Mouse (Mus musculus): ENCODE results near the gene Mob1a. TPM values are rescaled to one million over a fixed set of nuclear protein-coding genes. Genes with fewer than 3 reads are reported as not detected.

Mob1a gene
- polyA plus RNA-seq, 1 experiment from 2014 or later: 35.7 TPM

DNA sequence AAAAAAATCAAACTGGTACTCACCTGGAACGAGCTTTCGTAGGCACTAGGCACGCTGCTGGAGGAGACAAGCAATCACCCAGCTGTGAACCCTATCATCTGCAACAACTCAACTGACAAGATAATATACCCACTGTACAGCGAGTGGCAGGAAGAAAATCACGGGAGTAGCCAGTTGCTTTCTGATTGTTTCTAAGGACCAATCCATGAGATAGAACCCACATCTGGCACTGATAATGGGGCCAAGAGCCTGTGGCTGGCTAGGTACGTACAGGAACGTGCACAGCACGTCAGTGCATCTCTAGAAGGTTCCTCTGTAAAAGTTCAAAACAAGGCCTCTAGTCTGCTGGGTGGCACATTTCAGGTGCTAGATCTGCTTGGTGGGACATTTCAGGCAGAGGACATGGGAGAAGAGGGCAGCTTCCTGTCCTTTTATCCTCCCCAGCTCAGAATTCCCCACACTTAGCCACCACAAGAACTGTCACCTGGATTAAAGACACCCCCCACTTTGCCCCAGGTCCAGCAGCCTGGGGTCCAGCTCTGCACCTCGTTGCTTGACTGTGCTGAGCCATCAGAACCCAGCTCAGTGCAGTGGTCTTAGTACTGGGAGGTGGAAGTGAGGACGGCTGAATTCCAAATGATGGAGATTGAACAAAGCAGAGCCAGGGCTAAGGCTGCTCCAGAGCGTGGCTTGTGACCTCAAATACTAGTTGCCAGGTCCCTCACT, 35.9 kb downstream of the Mob1a start:
- 89% methylated on average over 11 of the region's 11 CpGs for WGBS
- Histone ChIP-seq H3K4me2 (no peak overlapping the region), H3K27ac (no peak overlapping the region), H3K9ac (no peak overlapping the region), H3K27me3 (no peaks in the 10 kb centered on the region), H3K4me3 (no peak overlapping the region), H3K36me3 (ENCODE audit: poor library complexity, severe bottlenecking) (peaks cover 71% of the 10 kb centered on the region), H3K4me1 (no peaks in the 10 kb centered on the region), H3K9me3 (replicated peaks) (no peaks in the 10 kb centered on the region)
- no peak for ATAC-seq

DNA sequence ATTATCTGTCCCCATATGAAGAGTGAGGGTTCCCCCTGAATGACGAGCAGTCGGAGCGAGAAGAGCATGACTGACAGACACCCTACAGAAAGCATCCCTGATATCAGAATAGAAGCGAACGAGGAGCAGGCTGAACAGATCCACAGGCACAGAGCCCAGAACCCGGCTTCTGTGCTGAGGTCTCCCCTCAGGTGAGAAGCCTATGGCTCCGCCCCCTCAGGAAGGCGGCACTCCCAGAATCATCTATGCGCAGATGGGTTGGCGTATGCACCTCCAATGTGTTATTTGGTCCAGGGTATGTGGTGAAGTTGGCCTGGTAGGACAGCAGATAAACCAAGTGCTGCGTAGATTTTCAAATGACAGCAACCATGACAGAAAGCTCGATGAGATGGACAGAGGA, 37.3 kb downstream of the Mob1a start:
- 91% methylated on average over 12 of the region's 12 CpGs for WGBS
- peaks cover 78% of the 10 kb centered on the region for H3K36me3 ChIP-seq (ENCODE audit: poor library complexity, severe bottlenecking)
- H3K9ac ChIP-seq: no peak overlapping the region

DNA sequence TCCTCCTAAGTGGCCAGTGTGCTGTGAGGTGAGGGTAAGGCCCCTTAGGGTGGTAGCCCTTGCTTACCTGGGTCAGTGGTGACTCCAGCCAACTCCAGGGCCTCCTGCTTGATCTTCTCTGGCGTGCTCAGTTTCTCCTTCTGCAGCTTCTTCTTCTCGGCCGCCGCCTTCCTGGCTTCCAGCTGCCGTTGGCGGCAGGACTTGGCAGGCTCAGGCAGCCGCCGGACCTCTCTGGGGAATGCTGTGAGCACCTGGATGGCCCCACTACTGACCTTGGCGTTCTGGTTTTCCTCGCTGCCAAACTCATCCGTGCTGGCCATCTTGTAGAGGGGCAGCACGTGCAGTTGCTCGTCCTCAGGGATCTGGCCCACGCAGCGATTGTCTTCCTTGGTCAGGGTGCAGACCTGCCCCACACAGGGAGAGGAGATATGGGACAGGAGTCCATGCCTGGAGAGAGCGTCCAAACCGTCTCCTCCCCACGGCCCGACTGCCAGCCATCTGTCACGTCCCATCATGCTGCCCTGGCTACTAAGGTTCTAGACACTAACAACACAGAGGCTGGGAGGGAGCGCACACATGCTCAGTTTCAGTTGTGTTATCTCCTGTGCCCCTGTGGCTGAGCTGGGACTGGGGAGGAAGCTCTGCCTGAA, 44.6 kb downstream of the Mob1a start:
- Histone ChIP-seq H3K9ac (no peak overlapping the region), H3K27ac (no peak overlapping the region), H3K9me3 (replicated peaks) (no peaks in the 10 kb centered on the region), H3K4me2 (no peak overlapping the region), H3K27me3 (no peaks in the 10 kb centered on the region), H3K4me1 (no peaks in the 10 kb centered on the region), H3K36me3 (ENCODE audit: poor library complexity, severe bottlenecking) (peaks cover 93% of the 10 kb centered on the region), H3K4me3 (no peak overlapping the region)
- no peak for ATAC-seq
- WGBS: 94% methylated on average over 21 of the region's 21 CpGs

More for the DNA sequence above, 37.3 kb downstream of the Mob1a start:
- H3K27ac ChIP-seq: no peak overlapping the region
- H3K27me3 ChIP-seq: no peaks in the 10 kb centered on the region
- no peak for ATAC-seq
- H3K4me1 ChIP-seq: no peaks in the 10 kb centered on the region
- H3K9me3 ChIP-seq (replicated peaks): no peaks in the 10 kb centered on the region
- H3K4me3 ChIP-seq: no peak overlapping the region
- H3K4me2 ChIP-seq: no peak overlapping the region

DNA sequence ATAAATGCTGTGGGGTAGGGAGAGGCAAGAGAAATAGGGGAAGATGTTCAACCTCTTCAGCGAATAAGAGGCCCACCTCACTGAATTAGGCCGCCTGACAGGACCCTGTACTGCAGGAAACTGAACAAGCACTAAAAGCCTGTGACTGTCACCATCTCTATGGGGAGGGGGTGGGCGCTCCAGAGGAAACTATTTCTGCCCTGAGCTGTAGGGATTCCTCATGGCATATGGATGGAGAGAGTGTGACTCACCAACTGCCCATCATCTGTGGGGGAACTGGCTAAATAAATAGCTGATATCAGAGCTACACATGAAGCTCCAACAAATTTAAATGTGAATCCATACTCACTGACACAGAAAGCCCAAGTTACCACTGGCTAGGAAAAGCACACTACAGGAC, 45.5 kb downstream of the Mob1a start:
- no peak overlapping the region for H3K9ac ChIP-seq
- WGBS: 88% methylated on average over 3 of the region's 3 CpGs
- no peaks in the 10 kb centered on the region for H3K9me3 ChIP-seq (replicated peaks)
- H3K36me3 ChIP-seq (ENCODE audit: poor library complexity, severe bottlenecking): peaks cover 99% of the 10 kb centered on the region
- no peaks in the 10 kb centered on the region for H3K4me1 ChIP-seq
- no peaks in the 10 kb centered on the region for H3K27me3 ChIP-seq
- ATAC-seq: no peak
- no peak overlapping the region for H3K27ac ChIP-seq
- no peak overlapping the region for H3K4me3 ChIP-seq
- no peak overlapping the region for H3K4me2 ChIP-seq

DNA sequence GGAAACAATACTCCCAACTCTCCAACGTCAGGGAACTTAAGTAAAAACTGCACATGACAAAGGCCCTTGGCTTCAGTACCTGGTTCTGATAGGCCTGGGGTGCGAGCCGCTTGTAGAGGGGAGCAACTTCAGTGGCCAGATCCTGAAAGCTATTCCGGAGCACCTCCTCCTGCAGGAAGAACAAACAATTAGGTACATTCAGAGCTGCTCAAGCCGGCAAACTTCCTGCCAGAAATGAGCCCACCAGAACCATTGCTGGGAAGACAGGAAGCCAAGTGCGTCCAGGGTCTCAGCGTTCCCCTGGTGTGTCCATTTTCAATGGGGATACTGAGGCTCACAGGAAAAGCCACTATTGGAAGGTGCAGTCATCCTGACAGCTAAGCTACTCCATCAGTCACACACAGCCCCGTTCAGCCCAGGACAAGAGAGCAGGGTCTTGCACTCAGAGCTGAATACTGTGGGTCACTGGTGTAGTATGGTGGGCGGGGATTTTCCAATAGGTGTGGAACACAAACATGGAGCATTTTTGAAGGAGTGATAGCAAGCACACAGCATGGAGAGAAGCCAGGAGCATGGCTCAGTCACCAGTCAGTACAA, 48.0 kb downstream of the Mob1a start:
- Histone ChIP-seq H3K27me3 (no peaks in the 10 kb centered on the region), H3K36me3 (ENCODE audit: poor library complexity, severe bottlenecking) (peaks cover 100% of the 10 kb centered on the region), H3K4me2 (no peak overlapping the region), H3K4me1 (no peaks in the 10 kb centered on the region), H3K9ac (no peak overlapping the region), H3K9me3 (replicated peaks) (no peaks in the 10 kb centered on the region), H3K4me3 (no peak overlapping the region), H3K27ac (no peak overlapping the region)
- no peak for ATAC-seq
- 83% methylated on average over 9 of the region's 9 CpGs for WGBS

DNA sequence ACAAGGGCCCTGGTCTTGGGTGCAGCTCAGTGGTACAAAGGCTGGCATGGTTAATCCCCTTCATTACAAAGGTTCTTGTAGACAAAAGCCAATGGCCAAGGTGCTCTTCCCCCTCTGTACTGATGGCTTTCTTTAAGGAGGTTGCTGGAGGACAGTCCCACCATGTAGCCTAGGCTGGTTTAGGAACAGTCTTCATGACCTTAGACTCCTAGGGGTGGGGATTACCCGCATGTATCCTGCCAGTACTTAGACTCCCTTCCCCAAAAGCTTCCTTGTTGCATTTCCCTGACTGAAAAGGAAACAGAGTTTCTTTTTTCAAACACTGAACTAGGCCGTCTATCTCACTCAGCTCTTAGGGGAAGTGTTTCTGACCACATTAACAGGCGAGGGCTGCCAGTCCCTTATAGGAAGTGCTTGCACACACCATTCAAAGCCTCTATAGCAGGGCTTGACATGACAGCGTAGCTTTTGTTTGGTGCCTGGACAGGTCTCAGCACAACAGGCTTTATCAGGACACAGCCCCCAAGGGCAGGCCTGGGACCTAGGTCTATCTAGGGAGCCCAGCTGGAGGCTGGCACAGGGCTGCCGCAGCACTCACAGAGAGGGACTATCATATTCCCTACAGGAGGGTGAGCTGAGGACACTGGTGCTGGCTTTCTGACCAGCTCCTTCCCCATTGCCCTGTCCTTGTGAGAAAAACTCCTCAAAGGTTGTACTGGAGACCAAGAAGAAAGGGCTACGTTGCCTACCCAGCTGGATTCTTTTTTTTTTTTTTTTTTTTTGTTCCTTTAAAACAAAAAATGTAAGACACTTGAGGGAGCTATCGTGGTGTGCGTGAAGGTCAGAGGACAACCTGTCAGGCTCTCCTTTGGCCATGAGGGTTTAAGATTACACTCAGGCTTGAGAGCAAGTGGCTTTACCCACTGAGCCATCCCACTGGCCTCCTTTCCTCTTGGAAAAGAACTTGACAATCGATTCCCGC, 56.0 kb downstream of the Mob1a start:
- ATAC-seq: no peak
- no peak overlapping the region for H3K4me3 ChIP-seq
- H3K9ac ChIP-seq: no peak overlapping the region
- H3K27ac ChIP-seq: no peak overlapping the region
- no peaks in the 10 kb centered on the region for H3K27me3 ChIP-seq
- H3K9me3 ChIP-seq (replicated peaks): no peaks in the 10 kb centered on the region
- no peak overlapping the region for H3K4me2 ChIP-seq
- 86% methylated on average over 10 of the region's 10 CpGs for WGBS
- H3K36me3 ChIP-seq (ENCODE audit: poor library complexity, severe bottlenecking): peaks cover 92% of the 10 kb centered on the region
- H3K4me1 ChIP-seq: no peaks in the 10 kb centered on the region

DNA sequence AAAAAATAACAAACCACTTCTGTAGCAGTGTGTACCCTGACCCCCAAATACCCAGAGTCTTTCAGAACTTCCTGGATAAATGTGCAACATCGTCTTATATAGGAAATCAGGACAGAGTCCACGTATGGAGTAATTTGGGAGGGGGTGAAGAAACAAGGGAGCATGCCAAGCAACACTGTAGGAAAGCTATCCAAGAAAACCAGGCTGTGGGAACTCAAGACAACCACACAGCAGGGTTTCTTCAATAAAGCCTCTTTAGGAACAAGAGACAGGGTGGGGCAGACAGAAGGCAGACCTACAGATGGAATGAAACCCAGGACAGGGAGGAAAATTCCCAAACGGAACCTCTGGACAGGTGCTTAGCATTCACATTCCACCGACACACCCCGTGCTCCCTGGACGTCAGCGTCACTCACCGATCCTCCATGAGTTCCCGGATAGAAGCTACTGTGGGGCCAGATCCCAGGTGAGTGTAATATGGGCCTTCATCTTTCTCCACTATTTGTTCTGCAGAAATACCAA, 59.8 kb downstream of the Mob1a start:
- Histone ChIP-seq H3K9ac (no peak overlapping the region), H3K4me3 (no peak overlapping the region), H3K4me2 (no peak overlapping the region), H3K9me3 (replicated peaks) (no peaks in the 10 kb centered on the region), H3K27ac (no peak overlapping the region), H3K27me3 (no peaks in the 10 kb centered on the region), H3K4me1 (no peaks in the 10 kb centered on the region), H3K36me3 (ENCODE audit: poor library complexity, severe bottlenecking) (peaks cover 59% of the 10 kb centered on the region)
- ATAC-seq: no peak
- WGBS: 93% methylated on average over 9 of the region's 9 CpGs

DNA sequence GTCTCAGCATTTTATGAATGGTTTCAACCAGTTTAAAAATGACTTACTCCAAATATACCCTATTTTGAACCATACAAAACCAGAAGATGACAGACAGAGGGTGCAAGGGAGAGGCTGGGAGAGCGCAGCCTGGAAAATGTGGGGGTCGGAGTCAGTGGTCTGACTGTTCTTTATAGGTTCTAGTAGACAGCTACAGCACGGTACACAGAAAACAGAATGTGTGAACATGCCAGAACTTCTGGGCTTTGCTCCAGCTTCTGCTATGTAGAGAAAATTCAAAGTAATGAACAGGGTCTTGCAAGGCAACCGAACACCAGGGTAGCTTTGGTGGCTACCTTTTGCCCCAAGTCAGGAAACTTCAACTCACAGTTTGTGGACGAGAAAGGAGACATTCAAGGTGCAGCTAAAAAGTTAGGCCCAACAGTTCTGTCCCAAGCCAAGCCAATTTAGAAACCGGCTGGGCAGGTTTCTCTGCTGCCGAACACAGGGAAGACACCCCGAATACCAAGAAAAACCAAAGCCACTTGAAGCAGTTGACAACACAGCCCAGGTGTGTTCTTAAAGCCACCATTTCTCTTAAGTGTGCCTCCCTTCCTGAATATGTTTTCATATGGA, 66.5 kb downstream of the Mob1a start:
- no peak overlapping the region for H3K4me2 ChIP-seq
- ATAC-seq: no peak
- H3K4me3 ChIP-seq: no peak overlapping the region
- H3K36me3 ChIP-seq (ENCODE audit: poor library complexity, severe bottlenecking): peaks cover 51% of the 10 kb centered on the region
- H3K27ac ChIP-seq: no peak overlapping the region
- WGBS: 90% methylated on average over 8 of the region's 8 CpGs
- no peaks in the 10 kb centered on the region for H3K4me1 ChIP-seq
- no peaks in the 10 kb centered on the region for H3K27me3 ChIP-seq
- no peaks in the 10 kb centered on the region for H3K9me3 ChIP-seq (replicated peaks)
- no peak overlapping the region for H3K9ac ChIP-seq

Other genes with a start within 250 kb of the Mob1a start
- gene Pcgf1, start 248.1 kb upstream of the Mob1a start, polyA plus RNA-seq (2015; fragmentation: Nextera tagmentation; extraction: Ambion mirVana): 46.5 and 47.3 TPM in 2 replicates
- gene Lbx2, start 239.6 kb upstream of the Mob1a start, polyA plus RNA-seq (2015; fragmentation: Nextera tagmentation; extraction: Ambion mirVana): 0.46 TPM in 1 of 2 replicates, not detected in the other
- gene Ccdc142, start 224.4 kb upstream of the Mob1a start, polyA plus RNA-seq (2015; fragmentation: Nextera tagmentation; extraction: Ambion mirVana): 3.5 and 4.0 TPM in 2 replicates
- 2.3 and 2.6 TPM in 2 replicates for gene Gm42688, start 224.4 kb upstream of the Mob1a start, polyA plus RNA-seq (2015; fragmentation: Nextera tagmentation; extraction: Ambion mirVana)
- gene Mrpl53, start 217.0 kb upstream of the Mob1a start, polyA plus RNA-seq (2015; fragmentation: Nextera tagmentation; extraction: Ambion mirVana): 141 and 151 TPM in 2 replicates
- 13.5 and 19.2 TPM in 2 replicates for gene Mogs, start 210.5 kb upstream of the Mob1a start, polyA plus RNA-seq (2015; fragmentation: Nextera tagmentation; extraction: Ambion mirVana)
- 239 and 249 TPM in 2 replicates for gene Wbp1, start 204.5 kb upstream of the Mob1a start, polyA plus RNA-seq (2015; fragmentation: Nextera tagmentation; extraction: Ambion mirVana)
- gene Ino80b, start 200.6 kb upstream of the Mob1a start, polyA plus RNA-seq (2015; fragmentation: Nextera tagmentation; extraction: Ambion mirVana): 13.2 and 13.3 TPM in 2 replicates
- 10.4 and 10.5 TPM in 2 replicates for gene Rtkn, start 190.6 kb upstream of the Mob1a start, polyA plus RNA-seq (2015; fragmentation: Nextera tagmentation; extraction: Ambion mirVana)
- 17.5 and 18.4 TPM in 2 replicates for gene Wdr54, start 169.6 kb upstream of the Mob1a start, polyA plus RNA-seq (2015; fragmentation: Nextera tagmentation; extraction: Ambion mirVana)
- 2.7 and 3.6 TPM in 2 replicates for gene 1700003E16Rik, start 169.6 kb upstream of the Mob1a start, polyA plus RNA-seq (2015; fragmentation: Nextera tagmentation; extraction: Ambion mirVana)
- 108 and 113 TPM in 2 replicates for gene Dctn1, start 160.1 kb upstream of the Mob1a start, polyA plus RNA-seq (2015; fragmentation: Nextera tagmentation; extraction: Ambion mirVana)
- gene Slc4a5, start 106.2 kb upstream of the Mob1a start, polyA plus RNA-seq (2015; fragmentation: Nextera tagmentation; extraction: Ambion mirVana): 0.34 and 0.62 TPM in 2 replicates
- 29.4 and 32.5 TPM in 2 replicates for gene Mthfd2, start 108 bp upstream of the Mob1a start, polyA plus RNA-seq (2015; fragmentation: Nextera tagmentation; extraction: Ambion mirVana)
- 92.7 and 103 TPM in 2 replicates for gene Bola3, start 23.1 kb downstream of the Mob1a start, polyA plus RNA-seq (2015; fragmentation: Nextera tagmentation; extraction: Ambion mirVana)
- 65.3 and 79.4 TPM in 2 replicates for gene Tet3, start 133.1 kb downstream of the Mob1a start, polyA plus RNA-seq (2015; fragmentation: Nextera tagmentation; extraction: Ambion mirVana)
- 68.9 and 72.8 TPM in 2 replicates for gene Dguok, start 181.0 kb downstream of the Mob1a start, polyA plus RNA-seq (2015; fragmentation: Nextera tagmentation; extraction: Ambion mirVana)
- gene Actg2, start 210.2 kb downstream of the Mob1a start, polyA plus RNA-seq (2015; fragmentation: Nextera tagmentation; extraction: Ambion mirVana): 0.31 and 2.2 TPM in 2 replicates
- gene Stambp, start 246.7 kb downstream of the Mob1a start, polyA plus RNA-seq (2015; fragmentation: Nextera tagmentation; extraction: Ambion mirVana): 37.2 and 40.0 TPM in 2 replicates

Measured in forebrain, embryonic 13.5 days (tissue).